Mouse (Mus musculus) CH12.LX (cell line): ENCODE measurements around the gene Haus2.

Experiments used
- CTCF ChIP-seq, 2 experiments: IDR thresholded peaks in 1 of 2; conservative IDR thresholded peaks in 1 of 2; 2 replicates each; pipeline ENCODE4 v1.5.1; 2011 to 2012; ENCODE audit warnings: low read depth in 2 of 2, low read length in 2 of 2, improper control_type of control experiment in 1 of 2, inconsistent platforms in 1 of 2, mild to moderate bottlenecking in 1 of 2, moderate library complexity in 1 of 2
- POLR2A ChIP-seq: IDR thresholded peaks from 2 replicates; pipeline ENCODE4 v1.6.1; 2011; ENCODE audit warnings: low read depth, mild to moderate bottlenecking, improper control_type of control experiment, low read length
- USF2 ChIP-seq: conservative IDR thresholded peaks from 2 replicates; pipeline ENCODE4 v1.6.1; 2011; ENCODE audit warnings: low read depth, low read length, improper control_type of control experiment
- ZC3H11A ChIP-seq: IDR thresholded peaks from 2 replicates; pipeline ENCODE4 v1.6.1; 2012; ENCODE audit warnings: low read depth, mild to moderate bottlenecking, inconsistent platforms, low read length, improper control_type of control experiment

DNA sequence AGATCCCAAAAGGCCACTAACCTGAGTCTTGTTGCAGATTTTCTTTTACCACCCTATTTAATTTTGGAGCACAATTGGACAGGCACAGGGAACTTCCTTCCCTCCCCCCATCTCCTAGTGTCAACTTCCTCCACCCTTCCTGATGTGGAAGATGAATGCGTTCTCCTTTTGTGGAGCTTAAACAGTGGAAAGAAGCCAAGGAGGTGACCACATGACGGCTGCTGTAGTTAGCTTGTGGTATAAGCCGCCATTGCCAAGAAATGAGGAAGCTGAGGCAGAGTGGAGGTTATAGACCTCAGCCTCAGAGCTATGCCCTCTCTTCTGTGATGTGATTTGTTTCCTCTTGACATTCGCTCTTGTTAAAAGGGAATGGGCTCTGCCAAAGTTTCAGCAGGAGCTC is 22.8 kb downstream of the Haus2 start:
- TF ChIP-seq CTCF (conservative IDR thresholded peaks at IDR 0.05 in 1 of 2, IDR thresholded peaks at IDR 0.05 in 1 of 2; ENCODE audit: low read depth in 2 of 2, low read length in 2 of 2) = no peak
- TF ChIP-seq USF2 = no peak
- TF ChIP-seq ZC3H11A = no peak
- no peak for TF ChIP-seq POLR2A
